Mouse (Mus musculus) left cerebral cortex, adult 18-20 months (tissue): Measurements from ENCODE around the gene Rpl23. TPM values are rescaled to one million over a fixed set of nuclear protein-coding genes. Genes with fewer than 3 reads are reported as not detected.
"Not testable (repeated sequence)": the region's sequence is repeated elsewhere in the genome, so short reads cannot be mapped to it uniquely, and the experiment has no call there.

ENCODE experiments used
- DNase-seq, 2 experiments: peaks; one replicate each; pipeline ENCODE4 v3.0.0; 2021 to 2022; ENCODE audit warnings: low spot score in 2 of 2, mixed read lengths in 1 of 2
- total RNA-seq, 2 experiments: library from RNA; stranded (reverse); gene quantifications; 2 replicates each; pipeline ENCODE4 v1.2.3; 2021

Rpl23 gene
- total RNA-seq, 2 experiments from 2014 or later: 351 to 356 TPM

DNA sequence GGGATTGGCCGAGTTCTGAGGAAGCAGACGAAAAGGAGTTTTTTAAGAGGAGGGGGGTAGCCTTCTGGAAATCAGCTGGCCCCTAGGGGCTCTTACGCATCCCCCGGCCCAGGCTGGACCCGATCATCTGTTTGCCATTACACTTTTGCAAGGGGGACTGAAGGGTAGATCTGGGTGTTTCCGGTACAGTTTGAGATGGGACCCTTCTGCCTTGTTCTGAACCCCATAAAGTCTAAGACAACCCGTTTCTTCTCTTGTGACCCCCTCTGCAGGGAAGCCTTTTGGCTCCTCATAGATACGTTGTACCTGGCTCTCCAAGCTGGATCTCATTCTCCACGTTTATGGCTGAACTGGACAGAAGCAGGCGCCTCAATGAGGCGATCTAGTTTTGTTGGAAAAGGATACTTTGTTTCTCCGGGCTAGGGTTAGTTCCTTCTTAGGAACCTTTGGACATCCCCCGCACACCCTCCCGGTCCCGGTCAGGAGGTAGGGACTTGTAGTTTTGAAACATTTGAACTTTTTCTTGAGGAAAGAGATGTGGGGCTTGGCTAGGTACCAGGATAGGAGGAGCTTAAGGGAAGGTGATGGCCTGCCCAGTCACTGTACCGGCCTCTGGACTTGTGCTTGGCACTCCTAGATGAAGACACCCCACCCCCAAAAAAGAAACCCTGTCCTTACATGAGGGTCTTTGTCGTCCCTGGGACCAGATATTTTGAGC is 18.6 kb upstream of the Rpl23 start:
- DNase-seq: no peak

GRCm38 (mm10) chr11:97799994-97800690 is 17.9 kb upstream of the Rpl23 start:
- peak; percentile 48 to 62 for DNase-seq

DNA sequence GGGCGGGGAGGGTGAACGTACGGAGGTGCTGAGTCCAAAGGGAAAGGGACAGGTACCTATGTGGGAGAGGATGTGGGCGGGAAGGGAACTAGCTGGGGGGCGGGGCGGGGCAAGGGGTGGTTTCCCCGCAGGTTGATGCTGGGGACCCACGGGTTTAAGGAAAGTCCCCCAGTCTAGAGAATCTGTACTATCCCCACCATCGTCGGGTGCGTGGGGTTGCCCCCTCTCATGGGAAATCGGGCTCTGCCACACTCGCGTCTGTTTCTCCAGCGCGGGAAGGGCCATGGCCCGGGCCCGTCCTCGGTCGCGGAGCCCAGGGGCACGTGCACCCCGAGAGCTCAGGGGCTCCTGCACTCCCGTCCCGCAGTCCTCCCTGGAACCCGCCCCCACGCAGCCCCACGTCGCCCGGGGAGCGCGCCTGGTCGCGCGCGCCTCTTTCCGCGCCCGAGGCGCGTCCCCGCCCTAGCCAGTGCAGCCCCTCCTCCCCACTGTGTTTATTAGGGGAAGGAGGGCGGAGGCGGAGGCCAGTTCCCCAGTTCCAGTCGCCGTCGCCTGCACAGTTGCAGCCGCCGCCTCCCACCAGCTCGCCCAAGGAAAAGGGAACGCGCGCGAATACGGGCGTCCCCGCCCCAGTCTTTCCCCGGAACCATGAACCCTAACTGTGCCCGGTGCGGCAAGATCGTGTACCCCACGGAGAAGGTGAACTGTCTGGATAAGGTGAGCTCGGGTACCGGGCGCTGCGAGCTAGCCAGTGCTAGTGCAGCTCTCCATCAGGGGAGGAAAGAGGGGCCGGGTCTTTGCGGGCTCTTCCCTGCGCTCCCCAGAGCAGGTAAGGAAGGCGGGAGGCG is 17.1 kb upstream of the Rpl23 start:
- peak; percentile 85 to 90 for DNase-seq

DNA sequence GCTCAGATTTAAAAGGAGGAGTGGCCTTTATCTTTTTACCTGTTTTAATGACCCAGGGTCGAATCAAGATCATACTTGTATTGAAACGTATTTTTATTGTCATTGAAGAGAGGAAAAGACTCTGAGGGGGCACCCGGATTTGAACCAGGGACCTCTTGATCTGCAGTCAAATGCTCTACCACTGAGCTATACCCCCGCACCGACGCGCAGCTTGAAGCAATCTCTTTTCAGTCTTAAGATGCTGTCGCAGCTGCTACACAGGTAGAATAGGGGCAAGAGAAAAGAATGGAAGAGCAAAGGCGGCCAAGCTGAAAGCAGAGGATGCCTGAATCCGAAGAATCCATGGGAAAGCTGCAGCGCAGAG is 16.5 kb upstream of the Rpl23 start, which contains the start of gene Lasp1:
Gene Lasp1 (plus strand): TSS at position 219 of the 364 bp plus-strand sequence.
- DNase-seq: peak; percentile 91

GRCm38 (mm10) chr11:97798083-97798435 is 15.8 kb upstream of the Rpl23 start:
- DNase-seq: no peak

GRCm38 (mm10) chr11:97797369-97798082 is 15.3 kb upstream of the Rpl23 start:
- no peak for DNase-seq

DNA sequence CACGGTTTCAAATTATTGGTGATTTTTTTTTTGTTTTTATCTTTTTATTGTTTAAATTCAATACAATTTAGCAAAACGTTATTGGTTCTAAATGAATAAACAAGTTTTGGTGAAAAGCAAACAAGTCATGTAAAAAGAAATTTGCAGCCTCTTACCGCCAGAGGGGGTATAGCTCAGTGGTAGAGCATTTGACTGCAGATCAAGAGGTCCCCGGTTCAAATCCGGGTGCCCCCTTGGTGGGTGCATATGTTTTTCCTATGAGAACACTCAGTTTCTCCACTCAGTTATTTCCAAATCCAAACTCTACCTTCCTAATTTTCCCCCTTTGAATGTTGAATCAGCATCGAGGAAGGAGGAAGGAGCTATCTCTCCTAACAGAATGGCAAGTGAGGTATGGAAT is 14.7 kb upstream of the Rpl23 start:
- peak; percentile 82 to 88 for DNase-seq

DNA sequence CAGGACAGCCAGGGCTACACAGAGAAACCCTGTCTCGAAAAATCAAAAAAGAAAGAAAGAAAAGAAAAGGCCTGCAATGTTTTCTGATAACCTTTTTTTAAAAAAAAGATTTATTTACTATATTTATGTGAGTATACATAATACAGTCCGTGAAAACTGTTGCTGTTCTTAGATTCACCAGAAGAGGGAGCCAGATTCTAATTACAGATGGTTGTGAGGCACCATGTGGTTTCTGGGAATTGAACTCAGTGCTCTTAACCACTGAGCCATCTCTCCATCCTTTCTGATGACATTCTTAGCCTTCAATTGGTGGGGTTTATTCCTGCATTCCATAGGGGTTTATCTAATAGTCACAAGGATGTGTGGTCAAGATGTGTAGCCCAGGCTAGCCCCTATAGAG is 10.9 kb upstream of the Rpl23 start:
- peak in 1 of 2 experiments; percentile 58 for DNase-seq

DNA sequence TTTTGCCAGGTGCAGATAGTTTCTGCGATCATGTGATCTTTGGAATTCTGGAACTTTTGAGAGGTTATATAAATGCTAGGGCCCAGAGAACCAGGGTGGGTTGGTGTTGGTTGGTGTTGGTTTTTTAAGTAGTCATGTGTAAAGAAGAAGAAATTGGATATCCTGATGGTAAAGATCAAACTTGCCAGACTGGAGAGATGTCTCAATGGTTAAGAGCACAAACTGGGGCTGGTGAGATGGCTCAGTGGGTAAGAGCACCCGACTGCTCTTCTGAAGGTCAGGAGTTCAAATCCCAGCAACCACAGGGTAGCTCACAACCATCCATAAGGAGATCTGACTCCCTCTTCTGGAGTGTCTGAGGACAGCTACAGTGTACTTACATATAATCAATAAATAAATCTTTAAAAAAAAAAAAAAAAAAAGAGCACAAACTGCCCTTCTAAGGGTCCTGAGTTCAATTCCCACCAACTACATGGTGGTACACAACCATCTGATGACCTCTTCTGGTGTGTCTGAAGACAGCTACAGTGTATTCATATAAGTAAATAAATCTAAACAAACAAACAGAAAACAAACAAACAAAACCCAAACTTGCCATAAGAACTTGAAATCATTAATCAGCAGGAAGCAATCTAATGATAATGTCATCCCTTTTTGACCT is 8.7 kb upstream of the Rpl23 start:
- not testable (repeated sequence) for DNase-seq

GRCm38 (mm10) chr11:97789727-97790126 is 7.5 kb upstream of the Rpl23 start:
- DNase-seq: no peak

- DNase-seq: no peak
Measured at GRCm38 (mm10) chr11:97787961-97788360, 5.7 kb upstream of the Rpl23 start.

DNA sequence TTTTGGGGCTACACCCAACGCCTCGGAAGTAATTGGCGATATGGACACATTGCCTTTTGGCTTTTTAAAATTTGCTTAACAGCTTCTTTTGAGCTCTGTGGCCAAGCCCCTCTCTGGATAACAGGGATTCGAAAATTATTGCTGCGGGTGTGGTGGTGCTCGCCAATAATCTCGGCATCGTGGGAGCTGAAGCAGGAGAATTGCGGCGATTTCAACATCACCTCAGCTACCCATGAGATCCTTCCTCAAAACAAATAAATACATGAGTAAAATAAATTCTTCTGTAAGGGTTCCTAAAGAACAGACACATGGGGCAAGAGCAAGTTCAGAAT is 293 bp upstream of the Rpl23 start:
- DNase-seq: no peak

- DNase-seq: no peak
Measured at GRCm38 (mm10) chr11:97781478-97781831, 782 bp downstream of the Rpl23 start.

DNA sequence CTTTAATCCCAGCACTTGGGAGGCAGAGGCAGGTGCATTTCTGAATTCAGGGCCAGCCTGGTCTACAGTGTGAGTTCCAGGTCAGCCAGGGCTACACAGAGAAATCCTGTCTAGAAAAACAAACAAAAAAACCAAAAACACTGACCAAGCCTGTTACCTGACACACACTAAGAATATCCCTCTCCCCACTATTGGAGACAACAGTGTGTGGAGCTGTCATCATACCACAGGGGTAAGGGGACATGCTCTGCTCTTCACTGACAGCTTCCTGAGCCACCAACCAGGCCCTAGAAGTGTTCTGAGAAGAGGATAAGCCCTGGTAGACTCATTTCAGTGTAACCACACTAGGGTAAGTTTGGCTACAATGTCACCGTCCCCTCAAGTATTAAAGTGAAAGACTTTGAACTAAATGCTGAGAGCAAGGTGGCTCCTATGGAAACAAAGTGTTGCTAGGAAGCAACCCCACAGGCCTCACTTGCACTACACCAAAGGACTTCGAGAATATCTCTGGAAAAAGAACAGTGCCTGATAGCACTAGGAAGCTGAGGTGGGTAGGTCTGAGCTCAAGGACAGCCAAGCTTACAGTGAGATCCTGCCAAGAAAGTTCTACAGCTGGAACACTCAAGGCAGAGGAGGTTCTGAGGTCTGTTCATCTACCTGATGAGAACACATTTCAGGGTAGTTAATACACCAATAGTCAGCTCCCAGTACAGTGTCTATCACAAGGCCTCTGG is 2.1 kb downstream of the Rpl23 start:
- no peak for DNase-seq

DNA sequence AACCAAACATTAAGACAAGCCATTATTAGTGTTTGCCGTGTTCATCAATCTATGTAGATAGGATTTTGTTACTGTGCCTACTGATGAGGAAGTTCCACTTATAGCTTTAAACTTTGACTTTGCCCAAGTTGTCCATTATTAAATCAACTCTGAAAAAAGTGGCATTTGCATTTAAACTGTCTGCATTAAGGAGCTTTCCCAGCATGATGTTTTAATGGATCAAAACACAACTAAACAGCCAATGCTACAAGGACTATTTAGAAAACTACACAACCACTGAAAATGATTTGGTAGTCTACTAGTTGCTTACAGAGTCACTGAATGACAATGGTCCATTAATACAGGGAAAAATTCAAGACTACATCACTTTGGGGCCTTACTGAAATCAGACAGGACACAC is 3.3 kb downstream of the Rpl23 start:
- DNase-seq: no peak

GRCm38 (mm10) chr11:97777129-97777529 is 5.1 kb downstream of the Rpl23 start:
- DNase-seq: no peak

GRCm38 (mm10) chr11:97776497-97777128 is 5.6 kb downstream of the Rpl23 start:
- no peak for DNase-seq

GRCm38 (mm10) chr11:97775808-97776496 is 6.3 kb downstream of the Rpl23 start, which contains the start of gene 1700001P01Rik:
Gene 1700001P01Rik (minus strand): TSS chr11:97775918.
- DNase-seq: no peak

GRCm38 (mm10) chr11:97775186-97775585 is 7.1 kb downstream of the Rpl23 start:
- no peak for DNase-seq
